Mouse (Mus musculus): Measurements from ENCODE around the gene Erich3.

- TF ChIP-seq CTCF (IDR thresholded peaks at IDR 0.05; ENCODE audit: low read depth), result no peak
- no peak for TF ChIP-seq EP300 (IDR thresholded peaks at IDR 0.05; ENCODE audit: low read depth)
Measured at GRCm38 (mm10) chr3:154764115-154764514, 100.5 kb downstream of the Erich3 start.

Data from liver, embryonic 14.5 days (tissue).